Mouse (Mus musculus) small intestine, adult 2 months (tissue): ENCODE data around the gene Mrgprd. TPM values are rescaled to one million over a fixed set of nuclear protein-coding genes. Genes with fewer than 3 reads are reported as not detected.

Source experiments
- H3K27ac ChIP-seq: fragments of 200-500 bp; 2 replicates; pipeline ENCODE4 v1.5.1; 2012; ENCODE audit warnings: low read depth, low read length, control low read depth, inconsistent platforms; ENCODE audit not compliant: insufficient read depth
- H3K27me3 ChIP-seq: fragments of 200-500 bp; 2 replicates; pipeline ENCODE4 v1.6.1; 2012; ENCODE audit warnings: mild to moderate bottlenecking, moderate library complexity, low read length, inconsistent platforms; ENCODE audit not compliant: control insufficient read depth, insufficient read depth
- H3K36me3 ChIP-seq: fragments of 200-500 bp; 2 replicates; pipeline ENCODE4 v1.6.1; 2012; ENCODE audit warnings: mild to moderate bottlenecking, low read length, control low read depth, inconsistent platforms; ENCODE audit not compliant: control insufficient read depth, insufficient read depth
- H3K4me1 ChIP-seq: fragments of 200-500 bp; 2 replicates; pipeline ENCODE4 v1.6.1; 2012; ENCODE audit warnings: low read length, inconsistent platforms, mixed read lengths; ENCODE audit not compliant: control insufficient read depth, insufficient read depth, insufficient read length
- H3K4me3 ChIP-seq: fragments of 200-500 bp; 2 replicates; pipeline ENCODE4 v1.5.1; 2012; ENCODE audit warnings: low read depth, mild to moderate bottlenecking, control low read depth, inconsistent platforms, low read length, moderate library complexity
- CTCF ChIP-seq: fragments of 200-500 bp; IDR thresholded peaks from 2 replicates; pipeline ENCODE4 v1.5.1; 2012; ENCODE audit warnings: low read depth, mild to moderate bottlenecking, control low read depth, inconsistent platforms, low read length, moderate library complexity, mixed read lengths; ENCODE audit not compliant: insufficient replicate concordance, insufficient read length; ENCODE audit errors: extremely low read depth
- POLR2A ChIP-seq: fragments of 200-500 bp; IDR thresholded peaks from 2 replicates; pipeline ENCODE4 v1.6.1; 2012; ENCODE audit warnings: low read depth, mild to moderate bottlenecking, control low read depth, inconsistent platforms, low read length, moderate library complexity
- WGBS: fragments of 180-500 bp; shearing (Covaris S2); methylation state at CpG from one replicate; pipeline ENCODE4 v1.1.7; 2018; 5-methylcytosine and 5-hydroxymethylcytosine counted together
- polyA plus RNA-seq: library from polyadenylated mRNA; depleted of rRNA; stranded (reverse); fragments of >200 nt; gene quantifications from 2 replicates; pipeline ENCODE4 v1.2.3, GENCODE M21; 2012; rRNA removed

Gene Mrgprd
- not detected in 2 replicates for polyA plus RNA-seq

DNA sequence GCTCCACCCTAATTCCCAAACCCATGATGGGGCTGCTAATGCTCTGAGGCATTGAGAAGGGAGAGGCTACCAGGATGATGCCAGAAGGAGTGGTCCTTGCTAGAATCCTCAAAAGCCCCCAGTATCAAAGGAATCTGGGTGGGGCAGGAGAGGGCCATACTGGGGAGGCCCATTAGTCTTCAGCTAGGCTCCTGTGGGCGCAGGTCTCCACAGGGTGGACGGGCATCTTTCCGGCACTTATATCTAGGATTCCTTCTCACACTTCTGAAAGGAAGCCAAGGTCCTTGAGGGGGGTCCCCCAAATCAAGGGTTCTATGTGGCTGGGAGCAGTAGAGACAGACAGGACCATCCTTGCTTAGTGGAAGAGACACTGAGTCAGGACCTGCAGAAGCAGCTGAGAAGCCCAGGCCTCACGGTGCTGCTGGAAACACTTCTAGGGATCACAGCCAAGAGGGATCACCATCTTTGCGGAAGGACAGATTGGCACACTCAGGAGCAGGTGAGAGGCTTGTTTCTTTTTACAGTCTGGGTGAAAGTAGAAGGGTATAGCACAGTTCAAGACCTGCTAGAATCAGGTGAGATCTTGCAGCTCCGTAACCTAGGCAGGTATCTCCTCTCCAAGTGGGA, at the start of gene Mrgprd:
Gene Mrgprd (plus strand): TSS at position 51 of the 627 bp plus-strand sequence.
- no peaks in the 10 kb centered on the region for H3K27me3 ChIP-seq
- H3K4me1 ChIP-seq: no peaks in the 10 kb centered on the region
- no peak within 1 kb of the TSS for H3K4me3 ChIP-seq
- TF ChIP-seq CTCF: no peak
- TF ChIP-seq POLR2A: no peak
- H3K36me3 ChIP-seq: no peaks in the 10 kb centered on the region
- no peak within 1 kb of the TSS for H3K27ac ChIP-seq
- 90% methylated on average over 6 of the region's 6 CpGs for WGBS

DNA sequence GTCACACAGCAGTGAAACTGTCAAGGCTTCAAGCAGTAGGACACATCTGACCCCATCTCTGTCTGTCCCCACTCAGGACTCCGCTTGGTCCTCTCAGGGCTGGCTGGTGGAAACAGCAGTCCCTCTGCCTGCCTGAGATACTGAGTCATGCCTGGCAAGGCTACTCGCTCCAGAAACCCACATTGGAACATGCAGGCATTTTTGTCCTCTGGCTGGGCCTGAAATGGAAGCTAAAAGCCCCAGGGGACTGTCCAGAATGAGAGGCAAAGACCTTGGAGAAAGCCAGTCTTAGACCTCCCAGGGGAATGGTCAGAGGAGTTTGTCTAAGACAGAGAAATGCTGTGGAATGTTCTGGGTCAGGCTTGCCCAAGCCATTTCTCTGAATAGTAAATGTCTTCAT, 48.6 kb upstream of the Mrgprd start:
- Histone ChIP-seq H3K27ac (no peak overlapping the region), H3K4me1 (0 out of 2 replicates have a peak, but pooled peaks cover 3% of the 10 kb centered on the region), H3K4me3 (no peak overlapping the region), H3K27me3 (no peaks in the 10 kb centered on the region), H3K36me3 (peaks cover 32% of the 10 kb centered on the region)
- no peak for TF ChIP-seq CTCF
- TF ChIP-seq POLR2A: no peak
- 85% methylated on average over 2 of the region's 2 CpGs for WGBS

DNA sequence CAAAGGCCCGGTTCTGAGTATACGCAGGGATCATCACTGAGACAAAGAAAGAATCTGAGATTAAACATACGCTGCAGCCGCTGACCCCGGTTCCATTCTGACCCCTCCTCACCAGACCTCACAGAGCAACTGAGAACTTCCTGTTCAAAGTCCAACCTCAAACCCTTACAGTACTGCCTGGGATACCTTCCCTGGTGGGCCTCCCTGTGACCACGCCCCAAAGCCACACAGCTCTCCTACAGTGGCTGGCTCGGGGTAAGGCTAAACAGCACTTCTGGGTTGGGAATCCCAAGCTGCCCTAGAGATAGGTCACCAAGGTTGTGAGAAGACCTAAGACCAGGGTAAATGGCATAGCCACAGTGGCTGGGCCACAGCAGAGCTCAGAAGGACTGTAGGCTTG, 45.7 kb upstream of the Mrgprd start:
- Histone ChIP-seq H3K36me3 (peaks cover 48% of the 10 kb centered on the region), H3K4me1 (0 out of 2 replicates have a peak, but pooled peaks cover 3% of the 10 kb centered on the region), H3K4me3 (no peak overlapping the region), H3K27ac (no peak overlapping the region), H3K27me3 (no peaks in the 10 kb centered on the region)
- 60% methylated on average over 7 of the region's 7 CpGs for WGBS
- TF ChIP-seq POLR2A: no peak

DNA sequence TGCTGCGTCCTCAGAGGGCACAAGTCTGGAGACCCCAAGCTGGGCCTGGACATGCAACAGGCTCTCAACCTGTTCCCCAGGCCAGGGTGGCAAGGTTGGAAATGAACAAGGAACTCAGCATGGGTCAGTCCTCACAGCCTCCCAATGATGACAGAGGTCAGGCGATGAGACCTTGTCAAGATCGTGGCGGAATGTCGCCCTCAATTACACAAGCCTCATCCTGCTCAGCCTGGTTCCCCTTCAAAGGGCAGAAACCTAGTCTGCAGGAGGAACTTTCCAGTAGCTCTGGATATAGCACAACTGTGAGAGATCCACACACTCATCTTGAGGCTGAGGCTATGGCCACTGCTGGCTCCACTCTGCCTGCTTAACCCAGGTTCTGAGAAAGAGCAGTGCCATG, 43.7 kb upstream of the Mrgprd start:
- Histone ChIP-seq H3K36me3 (peaks cover 45% of the 10 kb centered on the region), H3K27me3 (no peaks in the 10 kb centered on the region), H3K27ac (no peak overlapping the region), H3K4me3 (no peak overlapping the region), H3K4me1 (0 out of 2 replicates have a peak, but pooled peaks cover 3% of the 10 kb centered on the region)
- no peak for TF ChIP-seq CTCF
- TF ChIP-seq POLR2A: no peak
- WGBS: 94% methylated on average over 5 of the region's 5 CpGs

DNA sequence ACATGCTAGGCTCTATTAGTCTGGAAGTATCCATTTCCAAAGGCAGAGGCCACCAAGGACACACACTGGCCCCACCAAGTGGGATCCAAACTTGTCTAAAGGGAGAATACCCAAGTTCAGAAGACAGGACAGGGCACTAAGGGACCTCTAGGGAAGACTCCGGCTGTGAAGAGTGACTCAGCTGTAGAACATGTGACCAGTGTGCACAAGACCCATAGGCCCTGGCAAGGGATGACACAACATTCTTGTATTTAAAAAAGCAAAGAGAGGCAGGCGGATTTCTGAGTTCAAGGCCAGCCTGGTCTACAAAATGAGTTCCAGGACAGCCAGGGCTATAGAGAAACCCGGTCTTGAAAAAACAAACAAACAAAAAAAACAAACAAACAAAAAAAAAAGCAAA, 39.1 kb upstream of the Mrgprd start:
- WGBS: 81% methylated on average over 3 of the region's 3 CpGs
- H3K27ac ChIP-seq: no peak overlapping the region
- no peak for TF ChIP-seq CTCF
- TF ChIP-seq POLR2A: no peak
- peaks cover 40% of the 10 kb centered on the region for H3K36me3 ChIP-seq
- H3K4me3 ChIP-seq: no peak overlapping the region
- H3K4me1 ChIP-seq: no peaks in the 10 kb centered on the region; the same call in 1 of the 2 replicates
- H3K27me3 ChIP-seq: no peaks in the 10 kb centered on the region

DNA sequence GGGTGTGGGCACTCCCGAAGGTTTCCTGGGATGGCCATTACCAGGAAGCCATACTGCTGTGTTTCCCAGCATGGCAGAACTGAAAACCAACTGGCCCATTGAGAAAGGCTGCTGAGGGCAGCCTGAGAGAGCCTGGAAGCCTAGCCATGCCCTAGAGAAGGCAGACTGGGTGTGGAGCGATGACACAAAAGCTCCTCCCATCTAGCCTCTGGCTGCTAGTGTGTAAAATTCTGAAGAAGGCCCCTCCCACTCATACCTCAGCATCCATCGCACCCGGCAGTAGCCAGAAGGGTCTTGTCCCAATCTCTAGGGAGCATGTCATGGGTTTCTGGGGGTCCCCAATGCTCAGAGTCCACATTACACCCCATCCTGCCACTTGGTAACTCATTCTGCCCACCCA, 33.2 kb upstream of the Mrgprd start:
- Histone ChIP-seq H3K27ac (no peak overlapping the region), H3K36me3 (peaks cover 17% of the 10 kb centered on the region), H3K27me3 (no peaks in the 10 kb centered on the region), H3K4me3 (no peak overlapping the region), H3K4me1 (peaks cover 13% of the 10 kb centered on the region)
- no peak for TF ChIP-seq CTCF
- TF ChIP-seq POLR2A: no peak
- 85% methylated on average over 4 of the region's 4 CpGs for WGBS

DNA sequence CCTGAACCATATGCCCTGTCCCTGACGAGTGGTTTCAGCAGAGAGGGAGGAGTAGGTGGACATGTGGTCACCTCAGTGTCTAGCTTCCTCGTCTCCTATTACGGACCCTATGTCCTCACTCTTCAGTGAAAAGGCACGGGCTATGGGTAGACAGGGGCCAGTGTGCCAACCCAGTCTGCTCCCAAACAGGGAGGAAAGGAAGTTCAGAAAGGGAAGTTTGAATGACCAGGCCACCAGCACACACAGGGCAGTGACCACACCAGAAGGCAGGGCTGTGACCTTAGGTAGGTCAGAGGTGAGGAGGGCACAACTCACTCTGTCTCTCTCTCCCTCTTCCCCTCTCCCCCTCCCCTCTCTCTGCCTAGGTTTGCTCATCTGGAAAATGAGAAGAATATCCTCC, 31.6 kb upstream of the Mrgprd start:
- no peak overlapping the region for H3K27ac ChIP-seq
- no peaks in the 10 kb centered on the region for H3K27me3 ChIP-seq
- peak overlapping the region; percentile 74 for H3K4me3 ChIP-seq
- H3K4me1 ChIP-seq: peaks cover 19% of the 10 kb centered on the region
- 51% methylated on average over 4 of the region's 4 CpGs for WGBS
- TF ChIP-seq CTCF (no peak), POLR2A (no peak)
- peaks cover 12% of the 10 kb centered on the region for H3K36me3 ChIP-seq
